Mouse (Mus musculus) heart, postnatal 14 days (tissue): Measurements from ENCODE around the gene Zfp286. TPM values are rescaled to one million over a fixed set of nuclear protein-coding genes. Genes with fewer than 3 reads are reported as not detected.
A peak's percentile ranks its signal among the peaks of the same experiment; 100 is the strongest.
"Not testable (repeated sequence)": the region's sequence is repeated elsewhere in the genome, so short reads cannot be mapped to it uniquely, and the experiment has no call there.

Experiments used
- DNase-seq, 2 experiments: peaks; one replicate each; pipeline ENCODE4 v3.0.0; 2021 to 2022
- intact Hi-C: fragments of 180-260 bp; cut with DNase I; formaldehyde crosslinking; loops from one replicate; pipeline ENCODE4 v1.15.1; 2025
- total RNA-seq, 2 experiments: library from RNA; stranded (reverse); gene quantifications; 2 replicates each; pipeline ENCODE4 v1.2.3; 2021

The Zfp286 gene
- total RNA-seq, 2 experiments from 2014 or later = 1.0 to 1.4 TPM

DNA sequence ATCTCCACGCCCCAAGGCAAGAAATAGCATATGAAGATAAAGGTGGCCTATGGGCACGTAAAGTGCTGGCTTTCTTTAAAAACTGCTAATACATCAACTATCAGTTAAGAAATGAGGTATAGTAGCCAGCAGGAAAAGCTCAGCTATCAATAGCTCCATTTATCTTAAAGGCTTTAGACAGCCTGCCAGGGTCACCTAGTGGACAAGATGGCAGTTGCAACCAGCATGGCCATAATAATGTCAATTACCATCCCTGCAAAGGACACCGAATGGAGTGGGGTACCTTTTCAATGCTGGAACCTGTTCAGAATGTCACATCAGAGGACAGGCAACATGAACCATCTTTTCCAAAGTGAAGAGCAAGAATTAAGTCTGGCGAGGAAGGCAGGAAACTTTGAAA lies 19.9 kb upstream of the Zfp286 start:
- peak; percentile 15 to 39 for DNase-seq
- intact Hi-C loops = loop anchor here (2.0 kb wide), 1 partner anchor 52 kb away; no protein-coding TSS in a partner anchor

DNA sequence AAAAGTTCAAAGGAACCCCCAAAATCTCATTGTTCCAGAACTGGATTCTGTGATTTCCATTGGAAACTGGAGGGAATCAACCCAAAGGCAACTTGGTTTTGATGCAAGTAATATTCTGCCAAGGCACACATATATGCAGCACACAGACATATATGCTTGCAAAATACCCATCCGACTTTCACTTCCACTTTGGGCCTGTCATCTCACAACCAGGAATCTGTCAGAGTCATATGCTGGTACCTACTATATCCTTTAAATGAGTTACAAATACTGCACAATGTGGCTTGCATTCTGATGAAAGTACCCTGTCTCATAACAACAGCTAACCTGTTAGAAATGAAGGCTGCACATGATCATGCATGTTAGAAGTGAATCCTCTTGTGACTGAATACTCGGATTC lies 18.7 kb upstream of the Zfp286 start:
- no peak for DNase-seq
- intact Hi-C loops = loop anchor here (2.0 kb wide), 1 partner anchor 51 kb away; no protein-coding TSS in a partner anchor

GRCm38 (mm10) chr11:62804119-62804518 lies 14.9 kb upstream of the Zfp286 start:
- intact Hi-C loops = no loop called here
- no peak for DNase-seq

- DNase-seq = no peak
- intact Hi-C loops = no loop called here
Observed at GRCm38 (mm10) chr11:62789617-62789936, 315 bp upstream of the Zfp286 start.

DNA sequence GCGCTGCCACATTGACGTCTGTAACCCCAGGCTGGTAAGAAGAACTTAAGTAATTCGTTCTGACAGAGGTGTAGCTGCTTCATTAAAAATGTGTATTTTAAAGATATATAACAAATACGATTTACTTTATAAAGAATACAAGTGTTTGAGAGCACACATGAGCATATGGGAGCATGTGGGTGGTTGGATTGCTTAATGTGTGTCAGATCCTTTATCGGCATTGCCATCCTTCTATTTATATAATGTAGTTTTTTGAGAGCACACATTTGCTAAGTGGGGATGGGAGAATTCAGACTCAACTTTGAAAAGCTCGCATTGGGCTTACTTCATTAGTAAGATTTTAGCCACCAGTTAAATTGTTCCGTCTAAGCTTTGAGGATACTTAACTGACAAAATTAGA lies 12.8 kb downstream of the Zfp286 start:
- DNase-seq = no peak
- intact Hi-C loops = no loop called here

DNA sequence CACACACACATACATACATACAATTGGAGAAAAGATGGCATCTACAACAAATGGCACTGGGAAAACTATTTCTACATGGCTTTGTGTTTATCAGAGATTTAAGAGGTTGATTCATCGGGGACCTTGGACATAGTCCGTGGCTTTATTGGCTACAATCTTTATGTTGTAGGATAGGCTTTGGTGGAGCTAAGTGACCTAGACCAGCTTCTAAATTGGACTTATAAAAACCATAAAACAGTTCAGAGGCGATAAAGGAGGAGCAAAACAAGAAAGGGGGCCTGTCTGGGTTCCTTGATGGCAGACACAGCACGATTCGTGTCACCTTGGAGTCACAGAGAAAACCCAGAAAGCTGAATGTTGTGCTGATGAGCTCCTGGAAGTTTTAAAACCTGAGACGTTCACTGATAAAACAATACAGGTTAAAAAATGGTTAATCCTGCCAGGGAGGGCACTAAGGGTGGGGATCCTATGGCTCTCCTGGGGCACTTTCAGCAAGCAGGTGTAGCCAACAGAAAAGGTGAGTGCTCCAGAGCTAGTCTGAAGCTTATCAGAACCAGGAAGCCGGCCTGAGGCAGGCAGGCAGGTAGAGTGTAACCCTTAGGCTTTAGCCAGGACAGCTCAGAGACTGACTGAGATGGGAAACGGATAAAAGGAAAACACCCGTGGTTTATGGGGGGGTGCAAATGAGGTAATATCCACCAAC lies 28.4 kb downstream of the Zfp286 start:
- no peak for DNase-seq
- intact Hi-C loops = no loop called here

DNA sequence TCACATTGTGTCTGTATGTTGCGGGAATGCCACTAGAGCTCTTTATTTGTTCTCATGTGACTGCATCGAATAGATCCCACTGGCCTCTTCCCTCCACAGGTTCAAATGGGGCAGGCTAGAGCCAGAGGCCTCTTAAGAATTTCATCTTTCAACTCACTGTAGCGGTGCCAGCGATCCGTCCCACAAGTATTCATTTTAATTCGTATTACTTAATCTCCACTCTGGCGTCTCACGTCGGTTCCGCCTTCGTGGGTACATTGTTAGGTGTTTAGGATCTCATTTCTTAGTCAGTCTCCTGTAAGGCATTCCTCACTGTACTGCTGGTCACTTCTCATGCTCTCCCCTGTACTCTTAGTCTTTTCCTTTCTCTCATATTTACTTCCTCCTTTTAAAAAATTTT lies 30.8 kb downstream of the Zfp286 start:
- intact Hi-C loops = loop anchor here (5.0 to 10.0 kb wide), 2 partner anchors 149 to 376 kb away; no protein-coding TSS in a partner anchor
- no peak for DNase-seq

DNA sequence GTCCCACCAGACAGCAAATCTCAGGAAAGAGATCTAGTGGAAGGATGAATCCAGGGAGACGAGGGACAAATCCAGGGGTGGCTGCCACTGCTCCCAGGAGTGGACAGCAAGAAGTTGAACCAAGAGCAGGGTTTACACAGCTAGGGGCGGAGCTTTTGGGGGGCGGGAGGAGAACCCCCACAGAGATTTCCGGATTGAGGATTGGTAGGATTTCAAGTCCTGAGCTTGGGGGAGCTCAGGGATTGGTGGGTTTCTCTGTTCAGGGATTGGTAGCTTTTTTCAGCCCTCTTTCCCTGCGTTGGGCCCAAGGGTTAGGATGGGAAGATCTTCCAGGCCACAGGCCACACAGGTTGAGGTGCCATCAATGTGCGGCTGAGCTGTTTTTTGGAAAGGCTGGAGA lies 31.4 kb downstream of the Zfp286 start:
- intact Hi-C loops = loop anchor here (2.0 to 10.0 kb wide), 4 partner anchors 51 to 377 kb away; no protein-coding TSS in a partner anchor
- no peak for DNase-seq

GRCm38 (mm10) chr11:62757143-62757507 lies 32.1 kb downstream of the Zfp286 start:
- no peak for DNase-seq
- intact Hi-C loops = loop anchor here (2.0 to 10.0 kb wide), 4 partner anchors 52 to 378 kb away; no protein-coding TSS in a partner anchor

DNA sequence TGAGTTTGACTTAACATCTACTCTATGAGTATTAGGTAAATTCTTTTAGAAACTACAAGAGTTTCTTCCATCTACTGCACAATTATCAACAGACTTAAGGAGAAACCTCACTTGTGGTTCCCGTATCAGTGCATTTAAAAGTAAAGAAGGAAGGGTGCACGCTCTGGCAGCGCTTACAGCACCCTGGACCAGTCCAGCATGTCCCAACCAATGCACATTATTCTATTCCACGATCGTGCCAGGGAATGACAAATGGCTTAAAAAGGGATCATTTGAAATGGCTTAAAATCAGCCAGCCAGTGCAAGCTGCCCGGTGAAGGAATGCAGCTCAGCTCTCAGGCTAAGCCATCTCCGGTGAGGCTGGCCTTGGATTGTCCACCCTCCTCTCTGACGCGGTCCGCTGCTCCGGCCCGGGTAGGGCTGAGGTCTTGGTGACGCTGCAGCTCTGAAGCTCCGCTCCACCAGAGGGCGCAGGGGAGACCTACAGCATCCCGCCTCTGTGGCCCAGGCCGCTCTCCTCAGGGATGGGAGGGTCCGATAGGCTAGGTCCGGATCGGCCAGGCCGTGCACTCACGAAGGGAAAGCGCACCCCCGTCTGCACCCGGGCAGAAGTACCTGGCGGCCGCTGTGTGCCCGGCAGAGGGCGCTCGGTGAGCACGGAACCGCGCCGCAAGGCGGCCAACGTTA lies 32.7 kb downstream of the Zfp286 start:
- intact Hi-C loops = loop anchor here (2.0 to 10.0 kb wide), 4 partner anchors 52 to 378 kb away; no protein-coding TSS in a partner anchor
- peak; percentile 97 to 98 for DNase-seq

- intact Hi-C loops = loop anchor here (10.0 kb wide), 1 partner anchor 382 kb away; no protein-coding TSS in a partner anchor
- DNase-seq = no peak
Observed at GRCm38 (mm10) chr11:62752780-62753179, 36.5 kb downstream of the Zfp286 start, which contains the start of gene Gm10428. Gene Gm10428, plus strand, starts transcription at chr11:62753100.

DNA sequence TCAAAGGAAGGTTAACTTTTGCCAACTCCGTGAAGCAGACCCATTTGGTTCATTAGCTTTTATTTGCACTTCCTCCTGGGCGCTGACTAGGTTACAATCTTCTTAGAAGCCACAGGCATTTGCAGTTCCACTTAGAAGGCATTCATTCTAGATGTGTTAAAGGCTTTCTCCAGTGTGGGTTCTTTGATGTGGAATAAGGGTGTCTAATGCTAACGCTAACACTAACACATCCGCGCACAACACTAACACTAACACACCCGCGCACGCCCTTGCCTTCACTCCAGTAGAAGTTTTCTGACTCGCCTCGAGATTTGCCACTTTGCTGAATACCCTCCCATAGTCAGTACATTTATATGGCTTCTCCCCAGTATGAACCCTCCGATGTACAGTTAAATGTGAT lies 37.1 kb downstream of the Zfp286 start:
- intact Hi-C loops = loop anchor here (10.0 kb wide), 1 partner anchor 383 kb away; no protein-coding TSS in a partner anchor
- no peak for DNase-seq

- DNase-seq = not testable (repeated sequence)
- intact Hi-C loops = loop anchor here (10.0 kb wide), 1 partner anchor 415 kb away; no protein-coding TSS in a partner anchor
Observed at GRCm38 (mm10) chr11:62749445-62749844, 39.8 kb downstream of the Zfp286 start.

DNA sequence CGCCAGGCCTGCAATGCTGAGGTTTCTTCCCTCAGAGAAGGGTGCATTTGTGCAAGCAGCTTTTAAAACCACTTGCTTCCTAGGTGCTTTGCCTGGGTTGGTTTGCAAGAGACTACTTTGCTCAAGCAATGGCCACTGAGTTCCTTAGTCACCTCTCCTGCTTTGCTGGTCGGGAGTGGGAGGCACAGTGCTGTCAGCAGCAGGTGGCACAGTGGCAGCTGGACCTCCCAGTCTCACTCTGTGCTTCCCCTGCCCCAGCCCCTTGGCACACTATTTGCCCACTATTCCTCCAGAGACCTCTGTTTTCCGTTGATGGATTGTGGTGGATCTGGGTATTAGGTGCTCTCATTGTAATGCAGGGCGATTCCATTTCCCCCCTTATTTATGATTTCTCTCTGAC lies 41.2 kb downstream of the Zfp286 start:
- no peak for DNase-seq
- intact Hi-C loops = loop anchor here (10.0 kb wide), 1 partner anchor 417 kb away; no protein-coding TSS in a partner anchor

GRCm38 (mm10) chr11:62747227-62747626 lies 42.0 kb downstream of the Zfp286 start:
- intact Hi-C loops = loop anchor here (10.0 kb wide), 1 partner anchor 418 kb away; no protein-coding TSS in a partner anchor
- no peak for DNase-seq

- intact Hi-C loops = loop anchor here (10.0 kb wide), 1 partner anchor 419 kb away; no protein-coding TSS in a partner anchor
- peak; percentile 55 to 70 for DNase-seq
Observed at GRCm38 (mm10) chr11:62746001-62746533, 43.2 kb downstream of the Zfp286 start.

DNA sequence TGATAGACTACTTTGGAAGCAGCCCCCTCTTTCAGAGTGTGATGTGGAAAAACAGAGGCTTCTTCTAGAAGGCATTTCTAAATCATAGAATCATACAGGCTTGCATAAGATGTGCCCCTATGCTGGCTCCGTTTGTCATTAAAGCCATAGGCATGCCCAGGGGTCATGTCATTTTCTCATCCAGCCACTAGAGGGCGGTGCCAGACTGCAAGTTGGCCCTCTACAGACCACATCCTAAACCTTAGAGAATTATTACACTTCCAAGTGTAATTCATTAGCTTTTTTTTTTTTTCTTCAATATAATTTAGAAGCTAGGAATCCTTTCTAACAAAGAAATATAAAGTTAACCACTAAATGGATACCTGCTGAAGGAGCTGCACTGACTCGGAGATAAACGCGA lies 45.2 kb downstream of the Zfp286 start:
- intact Hi-C loops = loop anchor here (10.0 kb wide), 1 partner anchor 421 kb away; no protein-coding TSS in a partner anchor

DNA sequence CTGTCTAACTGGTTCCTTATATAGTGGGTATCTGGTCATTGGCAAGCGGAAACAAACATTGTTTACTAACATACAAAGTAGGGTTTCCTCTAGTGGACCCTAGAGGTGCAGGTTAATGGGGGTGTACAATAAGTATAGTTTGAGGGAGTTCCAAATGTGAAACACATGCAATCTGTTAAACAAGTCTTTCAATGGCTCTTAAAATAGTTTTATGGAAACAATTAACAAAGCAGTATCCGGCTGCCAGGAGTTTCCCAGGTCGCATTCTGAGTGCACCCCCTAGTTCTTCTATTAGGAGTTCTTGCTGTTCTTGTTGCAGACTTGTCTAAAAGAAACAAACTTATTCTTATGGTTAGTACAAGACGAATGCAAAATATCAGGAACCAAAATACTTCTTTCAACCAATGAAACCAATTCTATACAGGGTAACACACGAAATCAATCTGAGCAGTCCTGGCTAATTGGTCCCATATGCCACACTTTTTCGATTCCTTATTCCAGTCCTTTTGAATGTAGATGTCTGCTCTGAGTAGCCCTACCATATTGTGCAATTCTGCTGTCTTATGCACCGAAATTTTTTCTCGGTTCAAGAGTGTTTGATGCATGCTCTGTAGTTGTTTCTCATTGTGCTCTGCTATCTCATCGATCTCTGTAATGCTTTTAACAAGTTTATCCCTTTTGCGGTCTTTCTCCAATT lies 46.9 kb downstream of the Zfp286 start:
- intact Hi-C loops = loop anchor here (10.0 kb wide), 1 partner anchor 422 kb away; no protein-coding TSS in a partner anchor
- no peak for DNase-seq

More for the DNA sequence above, 45.2 kb downstream of the Zfp286 start:
- DNase-seq = peak; percentile 68 to 80

GRCm38 (mm10) chr11:62741186-62741585 lies 48.1 kb downstream of the Zfp286 start:
- intact Hi-C loops = loop anchor here (10.0 kb wide), 1 partner anchor 424 kb away; no protein-coding TSS in a partner anchor
- no peak for DNase-seq

DNA sequence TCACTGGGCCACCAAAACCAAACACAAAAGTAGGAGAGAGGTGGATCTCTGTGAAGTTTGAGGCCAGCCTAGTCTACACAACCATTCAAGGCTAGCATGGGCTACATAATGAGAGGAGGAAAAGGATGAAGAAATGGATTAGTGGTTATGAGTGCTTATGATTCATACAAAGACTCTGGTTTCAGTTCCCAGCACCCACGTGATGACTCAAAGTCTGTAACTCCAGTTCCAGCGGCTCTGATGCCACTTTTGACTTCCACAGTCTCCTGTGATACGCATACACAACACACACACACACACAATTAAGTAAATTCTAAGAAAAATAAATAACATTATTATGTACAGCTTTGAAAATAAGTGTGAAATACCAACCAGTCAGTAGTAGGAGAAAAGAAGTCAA lies 56.6 kb downstream of the Zfp286 start:
- intact Hi-C loops = no loop called here
- no peak for DNase-seq
